Mouse (Mus musculus) liver, postnatal 0 days (tissue): ENCODE data around the gene Cfap99.

Source experiments
- CTCF ChIP-seq: sonication (generic); IDR thresholded peaks from 2 replicates; pipeline ENCODE4 v1.5.1; 2016; ENCODE audit warnings: antibody characterized with exemption, low read depth
- EP300 ChIP-seq: IDR thresholded peaks from 2 replicates; pipeline ENCODE4 v1.6.1; 2016; ENCODE audit warnings: antibody characterized with exemption, low read depth, mild to moderate bottlenecking

DNA sequence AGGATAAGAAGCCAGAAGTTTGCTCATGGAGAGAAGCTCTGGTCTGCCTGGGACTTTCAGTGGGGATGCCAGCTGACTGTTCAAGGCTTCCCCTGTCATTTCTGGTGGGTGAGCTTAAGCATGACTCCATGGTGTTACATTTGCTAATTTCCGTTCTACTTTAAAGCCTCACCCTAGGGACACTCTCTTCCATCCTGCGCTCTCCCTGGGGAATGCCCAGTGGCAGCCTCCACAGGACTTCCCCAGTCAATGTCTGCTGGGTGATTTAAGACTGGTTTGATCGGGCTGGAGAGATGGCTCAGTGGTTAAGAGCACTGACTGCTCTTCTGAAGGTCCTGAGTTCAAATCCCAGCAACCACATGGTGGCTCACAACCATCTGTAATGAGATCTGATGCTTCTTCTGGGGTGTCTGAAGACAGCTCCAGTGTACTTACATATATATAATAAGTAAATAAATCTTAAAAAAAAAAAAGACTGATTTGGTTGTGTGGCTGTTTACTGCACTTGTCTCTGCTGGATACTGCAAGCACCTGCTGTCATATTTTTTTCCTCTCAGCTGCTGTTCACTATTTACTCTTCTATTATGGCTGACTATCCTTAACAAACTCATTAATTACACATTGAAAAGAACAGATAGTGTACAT lies 29.1 kb upstream of the Cfap99 start:
- TF ChIP-seq CTCF (no peak), EP300 (no peak)
